Mouse (Mus musculus) cortical plate, adult 2 months (tissue): ENCODE results near the gene Ugt1a6a. TPM values are rescaled to one million over a fixed set of nuclear protein-coding genes. Genes with fewer than 3 reads are reported as not detected.

ENCODE experiments used
- H3K27ac ChIP-seq: fragments of 200-500 bp; 2 replicates; pipeline ENCODE4 v1.5.1; 2012; ENCODE audit warnings: low read length, control low read depth, inconsistent platforms; ENCODE audit not compliant: insufficient read depth
- H3K4me1 ChIP-seq: fragments of 200-500 bp; 2 replicates; pipeline ENCODE4 v1.6.1; 2011; ENCODE audit warnings: low read length; ENCODE audit not compliant: control insufficient read depth, insufficient read depth
- H3K4me3 ChIP-seq: fragments of 200-500 bp; 2 replicates; pipeline ENCODE4 v1.5.1; 2011; ENCODE audit warnings: mild to moderate bottlenecking, low read length, control low read depth; ENCODE audit not compliant: insufficient read depth
- CTCF ChIP-seq: fragments of 200-500 bp; IDR thresholded peaks from 2 replicates; pipeline ENCODE4 v1.5.1; 2011; ENCODE audit warnings: mild to moderate bottlenecking, control low read depth, low read length; ENCODE audit not compliant: insufficient read depth; ENCODE audit errors: extremely low read depth
- POLR2A ChIP-seq: fragments of 200-500 bp; IDR thresholded peaks from 2 replicates; pipeline ENCODE4 v1.6.1; 2011; ENCODE audit warnings: mild to moderate bottlenecking, low read length, control low read depth; ENCODE audit not compliant: insufficient read depth; ENCODE audit errors: extremely low read depth
- polyA plus RNA-seq: library from polyadenylated mRNA; depleted of rRNA; stranded (reverse); fragments of >200 nt; gene quantifications from 2 replicates; pipeline ENCODE4 v1.2.3, GENCODE M21; 2012

The Ugt1a6a gene
- polyA plus RNA-seq, 1 experiment, result 3.5 TPM

- no peak for TF ChIP-seq POLR2A
- TF ChIP-seq CTCF, result no peak
- H3K4me3 ChIP-seq, result no peak overlapping the region
- H3K4me1 ChIP-seq, result no peaks in the 10 kb centered on the region
- H3K27ac ChIP-seq, result no peak overlapping the region
Measured at GRCm38 (mm10) chr1:88227482-88227881, 92.9 kb downstream of the Ugt1a6a start.

GRCm38 (mm10) chr1:88228121-88228520 is 93.5 kb downstream of the Ugt1a6a start:
- Histone ChIP-seq H3K4me3 (no peak overlapping the region), H3K27ac (no peak overlapping the region)
- TF ChIP-seq CTCF (no peak), POLR2A (no peak)

GRCm38 (mm10) chr1:88229566-88229965 is 95.0 kb downstream of the Ugt1a6a start:
- H3K4me3 ChIP-seq, result no peak overlapping the region
- H3K4me1 ChIP-seq, result no peaks in the 10 kb centered on the region
- TF ChIP-seq POLR2A (no peak), CTCF (no peak)
- no peak overlapping the region for H3K27ac ChIP-seq

More at GRCm38 (mm10) chr1:88228121-88228520, 93.5 kb downstream of the Ugt1a6a start:
- H3K4me1 ChIP-seq, result no peaks in the 10 kb centered on the region

- Histone ChIP-seq H3K27ac (no peak overlapping the region), H3K4me3 (no peak overlapping the region), H3K4me1 (no peaks in the 10 kb centered on the region)
- TF ChIP-seq POLR2A (no peak), CTCF (no peak)
Measured at GRCm38 (mm10) chr1:88229986-88230385, 95.4 kb downstream of the Ugt1a6a start.

- H3K27ac ChIP-seq, result no peak overlapping the region
- no peaks in the 10 kb centered on the region for H3K4me1 ChIP-seq
- no peak overlapping the region for H3K4me3 ChIP-seq
- TF ChIP-seq CTCF, result no peak
- no peak for TF ChIP-seq POLR2A
Measured at GRCm38 (mm10) chr1:88230421-88230820, 95.8 kb downstream of the Ugt1a6a start.

- TF ChIP-seq CTCF (no peak), POLR2A (no peak)
- H3K4me1 ChIP-seq, result no peaks in the 10 kb centered on the region
Measured at GRCm38 (mm10) chr1:88230981-88231802, 96.6 kb downstream of the Ugt1a6a start.

DNA sequence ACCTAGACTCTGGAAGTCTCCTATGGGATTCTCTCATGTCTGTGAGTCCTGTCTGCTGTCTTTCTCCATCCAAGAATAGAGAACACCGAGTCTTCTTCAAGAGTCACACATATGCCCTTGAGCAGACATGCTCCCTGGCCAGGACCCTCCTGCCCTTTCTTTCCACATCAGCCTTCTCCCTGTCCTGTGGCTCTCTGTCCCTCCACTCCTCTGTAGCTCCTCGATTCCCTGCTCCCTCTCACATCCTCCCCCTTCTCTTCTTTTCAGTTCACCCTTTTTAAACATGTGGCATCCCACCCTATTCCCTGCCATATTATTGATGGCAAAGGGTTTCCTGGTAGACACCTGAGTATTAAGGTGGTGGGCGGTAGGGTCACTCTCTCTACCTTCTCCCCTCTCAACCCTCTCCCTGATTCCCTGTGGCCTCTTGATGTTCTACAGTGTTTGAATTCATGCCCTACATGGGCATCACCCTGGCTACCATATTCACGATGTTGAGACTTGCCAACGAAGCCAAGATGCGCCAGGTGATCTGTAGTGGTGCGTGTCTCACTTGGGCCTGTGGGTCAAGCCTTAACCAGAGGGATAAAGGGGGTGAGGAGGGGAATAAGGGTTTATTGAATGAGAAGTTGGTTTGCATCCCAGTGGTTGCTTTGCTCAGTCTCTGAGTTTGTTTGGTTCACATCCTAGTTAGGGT is 97.3 kb downstream of the Ugt1a6a start:
- TF ChIP-seq CTCF, result no peak
- TF ChIP-seq POLR2A, result no peak
- no peak overlapping the region for H3K4me3 ChIP-seq
- H3K27ac ChIP-seq, result no peak overlapping the region
- no peaks in the 10 kb centered on the region for H3K4me1 ChIP-seq

More at GRCm38 (mm10) chr1:88230981-88231802, 96.6 kb downstream of the Ugt1a6a start:
- Histone ChIP-seq H3K27ac (no peak overlapping the region), H3K4me3 (no peak overlapping the region)

- H3K27ac ChIP-seq, result no peak overlapping the region
- no peaks in the 10 kb centered on the region for H3K4me1 ChIP-seq
- H3K4me3 ChIP-seq, result no peak overlapping the region
- TF ChIP-seq POLR2A (no peak), CTCF (no peak)
Measured at GRCm38 (mm10) chr1:88232664-88233380, 98.2 kb downstream of the Ugt1a6a start.
